Mouse (Mus musculus) embryonic facial prominence, embryonic 11.5 days (tissue): Measurements from ENCODE around the gene Ptcd1. TPM values are rescaled to one million over a fixed set of nuclear protein-coding genes. Genes with fewer than 3 reads are reported as not detected.

ENCODE experiments used
- ATAC-seq: fragments of 200-750 bp; cut with Nextera tagmentation; replicated peaks from 2 replicates; pipeline ENCODE4 v1.8.0; 2017; ENCODE audit warnings: low read depth; ENCODE audit not compliant: insufficient number of reproducible peaks, low FRiP score, low TSS enrichment
- DNase-seq: peaks from one replicate; pipeline ENCODE4 v3.0.0-alpha.2; 2015; ENCODE audit warnings: low spot score
- H3K27ac ChIP-seq: fragments of 300-500 bp; sonication (generic); replicated peaks from 2 replicates; pipeline ENCODE4 v1.5.1; 2014; ENCODE audit warnings: mild to moderate bottlenecking, low read depth, low read length, control low read depth
- H3K27me3 ChIP-seq: fragments of 300-500 bp; sonication (generic); 2 replicates; pipeline ENCODE4 v1.6.1; 2014; ENCODE audit warnings: mild to moderate bottlenecking, low read length, moderate library complexity, mixed read lengths; ENCODE audit not compliant: control insufficient read depth, insufficient read depth
- H3K36me3 ChIP-seq: fragments of 300-500 bp; sonication (generic); replicated peaks from 2 replicates; pipeline ENCODE4 v1.6.1; 2014; ENCODE audit warnings: low read depth, mild to moderate bottlenecking, low read length, moderate library complexity, mixed read lengths; ENCODE audit not compliant: control insufficient read depth, insufficient read depth
- H3K4me1 ChIP-seq: fragments of 300-500 bp; sonication (generic); 2 replicates; pipeline ENCODE4 v1.6.1; 2014; ENCODE audit warnings: low read length, mixed read lengths; ENCODE audit not compliant: control insufficient read depth, insufficient read depth
- H3K4me2 ChIP-seq: fragments of 300-500 bp; sonication (generic); 2 replicates; pipeline ENCODE4 v1.6.1; 2014; ENCODE audit warnings: low read depth, mild to moderate bottlenecking, control low read depth, low read length, moderate library complexity
- H3K4me3 ChIP-seq: fragments of 300-500 bp; sonication (generic); 2 replicates; pipeline ENCODE4 v1.5.1; 2014; ENCODE audit warnings: low read depth, low read length, control low read depth
- H3K9ac ChIP-seq: fragments of 300-500 bp; sonication (generic); replicated peaks from 2 replicates; pipeline ENCODE4 v1.6.1; 2014; ENCODE audit warnings: mild to moderate bottlenecking, control low read depth, low read length
- H3K9me3 ChIP-seq: fragments of 300-500 bp; sonication (generic); replicated peaks from 2 replicates; pipeline ENCODE4 v1.6.1; 2016; ENCODE audit warnings: mild to moderate bottlenecking, low read length, inconsistent platforms, mixed read lengths; ENCODE audit not compliant: control insufficient read depth
- WGBS: fragments of 180-500 bp; shearing (Covaris S2); extraction: QIAGEN DNeasy Blood & Tissue Kit; methylation state at CpG from one replicate; pipeline ENCODE4 v1.1.7; 2014; 5-methylcytosine and 5-hydroxymethylcytosine counted together
- polyA plus RNA-seq: library from polyadenylated mRNA; unstranded; fragments of >200 nt; fragmentation: Nextera tagmentation; extraction: Ambion mirVana; gene quantifications from 2 replicates; pipeline ENCODE4 v1.2.1, GENCODE M21; 2014

Ptcd1 gene
- polyA plus RNA-seq, 1 experiment from 2014 or later, result 13.3 TPM

- no peak overlapping the region for H3K27ac ChIP-seq
- H3K9ac ChIP-seq, result peak overlapping the region; percentile 32
- H3K4me1 ChIP-seq, result peaks cover 3% of the 10 kb centered on the region; the same call in 1 of the 2 replicates
- peak overlapping the region; percentile 44 for H3K4me2 ChIP-seq
- H3K4me3 ChIP-seq, result peak overlapping the region; percentile 64
- H3K27me3 ChIP-seq, result no peaks in the 10 kb centered on the region
- H3K9me3 ChIP-seq, result no peaks in the 10 kb centered on the region
- no peaks in the 10 kb centered on the region for H3K36me3 ChIP-seq
- ATAC-seq (no peak), DNase-seq (no peak)
- WGBS, result 21% methylated on average over 9 of the region's 9 CpGs
These were observed 38.1 kb upstream of the Ptcd1 start for GRCm38 (mm10) chr5:145205041-145205440.

DNA sequence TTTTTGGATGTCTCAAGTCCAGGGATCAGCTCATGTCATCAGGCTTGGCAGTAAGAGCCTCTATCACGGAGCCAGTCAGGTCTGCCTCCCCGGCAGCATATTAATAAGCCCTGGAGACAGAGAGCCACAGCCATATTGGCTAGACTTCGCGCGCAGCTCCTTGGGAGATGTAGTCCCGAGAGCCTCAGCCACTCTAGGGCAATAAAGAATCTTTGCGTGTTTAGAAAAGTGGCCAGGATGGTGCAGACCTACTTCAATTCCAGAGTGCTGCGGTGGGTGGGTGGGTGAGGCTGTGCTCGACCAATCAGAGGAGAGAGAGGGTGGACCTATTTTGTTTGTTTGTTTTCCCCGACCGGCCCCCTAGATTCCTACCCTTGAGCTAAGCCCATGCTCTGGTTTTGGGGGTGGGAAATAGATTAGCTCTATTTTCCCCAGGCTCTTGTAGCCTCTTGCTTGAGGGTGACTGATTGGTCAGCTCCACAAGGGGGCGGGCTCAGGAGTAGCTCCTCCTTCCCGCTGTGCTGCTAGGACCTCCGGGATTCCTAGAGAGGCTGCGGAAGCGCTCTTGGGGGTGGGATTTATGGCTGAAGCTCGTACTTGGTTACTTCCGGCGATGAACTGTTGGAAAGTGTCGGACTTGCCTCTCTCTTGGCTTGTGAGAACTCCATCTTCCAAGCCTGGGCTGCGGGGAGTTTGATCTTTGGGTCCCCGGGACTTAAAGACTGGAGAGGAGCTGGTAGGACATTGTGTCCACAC is 37.2 kb upstream of the Ptcd1 start, which contains the start of gene Zkscan5:
Gene Zkscan5, plus strand, starts transcription at position 627 of the 756 bp plus-strand sequence.
- Histone ChIP-seq H3K27ac (peak within 1 kb of the TSS; percentile 23), H3K4me2 (peak within 1 kb of the TSS; percentile 44), H3K9me3 (no peaks in the 10 kb centered on the region), H3K4me3 (peak within 1 kb of the TSS; percentile 64), H3K27me3 (no peaks in the 10 kb centered on the region), H3K36me3 (no peaks in the 10 kb centered on the region), H3K9ac (peak within 1 kb of the TSS; percentile 67), H3K4me1 (peaks cover 3% of the 10 kb centered on the region; the same call in 1 of the 2 replicates)
- peak; percentile 98 for DNase-seq
- under 1% methylated on average over 22 of the region's 22 CpGs for WGBS
- ATAC-seq, result peak; percentile 97

DNA sequence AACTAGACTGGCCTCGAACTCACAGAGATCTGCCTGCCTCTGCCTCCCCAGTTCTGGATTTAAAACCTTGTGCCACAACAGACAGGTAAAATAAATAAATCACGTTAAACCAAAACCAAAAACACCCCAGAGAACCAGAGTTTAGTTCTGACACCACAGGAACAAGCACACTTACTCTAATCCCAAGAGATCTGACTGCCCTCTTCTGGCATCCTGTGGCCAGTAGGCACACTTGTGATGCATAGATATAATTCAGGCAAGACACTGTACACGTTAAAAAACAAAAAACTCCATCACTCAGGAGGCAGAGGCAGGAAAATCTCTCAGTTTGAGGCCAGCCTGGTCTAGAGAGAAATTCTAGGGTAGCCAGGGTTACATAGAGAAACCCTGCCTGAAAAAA is 35.5 kb upstream of the Ptcd1 start:
- 56% methylated on average over 3 of the region's 3 CpGs for WGBS
- Histone ChIP-seq H3K36me3 (no peaks in the 10 kb centered on the region), H3K4me1 (peaks cover 3% of the 10 kb centered on the region; the same call in 1 of the 2 replicates), H3K27me3 (no peaks in the 10 kb centered on the region), H3K9ac (no peak overlapping the region), H3K9me3 (no peaks in the 10 kb centered on the region), H3K4me3 (no peak overlapping the region), H3K4me2 (no peak overlapping the region), H3K27ac (no peak overlapping the region)
- DNase-seq (no peak), ATAC-seq (no peak)

GRCm38 (mm10) chr5:145201321-145201991 is 34.5 kb upstream of the Ptcd1 start, which contains the start of gene Zkscan14:
Gene Zkscan14, minus strand, starts transcription at chr5:145201868.
- 2% methylated on average over 37 of the region's 37 CpGs for WGBS
- ATAC-seq (no peak), DNase-seq (peak; percentile 92)
- H3K4me1 ChIP-seq, result peaks cover 3% of the 10 kb centered on the region; the same call in 1 of the 2 replicates
- H3K4me3 ChIP-seq, result peak within 1 kb of the TSS; percentile 81
- no peaks in the 10 kb centered on the region for H3K9me3 ChIP-seq
- H3K27me3 ChIP-seq, result no peaks in the 10 kb centered on the region
- H3K36me3 ChIP-seq, result no peaks in the 10 kb centered on the region
- peak within 1 kb of the TSS; percentile 56 for H3K9ac ChIP-seq
- H3K27ac ChIP-seq, result no peak within 1 kb of the TSS
- H3K4me2 ChIP-seq, result peak within 1 kb of the TSS; percentile 91

GRCm38 (mm10) chr5:145200387-145200786 is 33.5 kb upstream of the Ptcd1 start:
- WGBS, result 73% methylated on average over 7 of the region's 7 CpGs
- H3K36me3 ChIP-seq, result no peaks in the 10 kb centered on the region
- no peak overlapping the region for H3K27ac ChIP-seq
- H3K4me3 ChIP-seq, result no peak overlapping the region
- ATAC-seq (no peak), DNase-seq (no peak)
- no peak overlapping the region for H3K9ac ChIP-seq
- no peak overlapping the region for H3K4me2 ChIP-seq
- peaks cover 3% of the 10 kb centered on the region; the same call in 1 of the 2 replicates for H3K4me1 ChIP-seq
- H3K27me3 ChIP-seq, result no peaks in the 10 kb centered on the region
- no peaks in the 10 kb centered on the region for H3K9me3 ChIP-seq

- ATAC-seq (no peak), DNase-seq (no peak)
- Histone ChIP-seq H3K4me2 (peak within 1 kb of the TSS; percentile 79), H3K27me3 (no peaks in the 10 kb centered on the region), H3K36me3 (no peaks in the 10 kb centered on the region; the same call in 1 of the 2 replicates), H3K27ac (peak within 1 kb of the TSS; percentile 23), H3K9me3 (no peaks in the 10 kb centered on the region), H3K9ac (peak within 1 kb of the TSS; percentile 96), H3K4me1 (no peaks in the 10 kb centered on the region), H3K4me3 (peak within 1 kb of the TSS; percentile 83)
- 91% methylated on average over 2 of the region's 2 CpGs for WGBS
These were observed 25.1 kb upstream of the Ptcd1 start, which contains the start of gene Atp5j2 for GRCm38 (mm10) chr5:145191962-145192361. Gene Atp5j2, minus strand, starts transcription at chr5:145192062.

GRCm38 (mm10) chr5:145190875-145191798 is 24.2 kb upstream of the Ptcd1 start:
- H3K9me3 ChIP-seq, result no peaks in the 10 kb centered on the region
- DNase-seq, result peak; percentile 94
- peak overlapping the region; percentile 23 for H3K27ac ChIP-seq
- no peaks in the 10 kb centered on the region for H3K4me1 ChIP-seq
- H3K9ac ChIP-seq, result peak overlapping the region; percentile 96
- peak overlapping the region; percentile 83 for H3K4me3 ChIP-seq
- peak; percentile 73 for ATAC-seq
- WGBS, result under 1% methylated on average over 41 of the region's 41 CpGs
- peaks cover 3% of the 10 kb centered on the region for H3K36me3 ChIP-seq
- H3K27me3 ChIP-seq, result no peaks in the 10 kb centered on the region
- H3K4me2 ChIP-seq, result peak overlapping the region; percentile 79
